20 mouse cellular contexts compared by ENCODE assay signal in genomic region chr1:39773991-39774729, GRCm38 (mm10). TPM values are rescaled to one million over a fixed set of nuclear protein-coding genes. Genes with fewer than 3 reads are reported as not detected.
DNase-seq lines count a peak whose midpoint lies in the region; ATAC-seq and TF ChIP-seq lines count a peak whose summit lies in the region.
"Had no signal": no experiment of that assay in that cellular context is flagged by ENCODE, and none has a peak within 500 bp of the region (broad histone marks: within the 10 kb centered on the region; RNA-seq: fewer than 3 reads in every experiment).

No protein-coding gene starts in this region.

- H3K9ac ChIP-seq in heart, postnatal 0 days (replicated peaks; ENCODE audit: low read depth, low read length): no peak overlapping the region
- H3K9ac ChIP-seq in midbrain, embryonic 16.5 days (ENCODE audit: low read depth, low read length): no peak overlapping the region
- H3K9ac ChIP-seq: heart, embryonic 12.5 days; liver, embryonic 13.5 days had no signal

- WGBS in heart, postnatal 0 days: 71% methylated on average over 14 of the region's 14 CpGs
- 73% methylated on average over 14 of the region's 14 CpGs for WGBS in midbrain, embryonic 16.5 days
- WGBS in midbrain, embryonic 10.5 days: 84% methylated on average over 14 of the region's 14 CpGs

- no peaks in the 10 kb centered on the region for H3K9me3 ChIP-seq in heart, postnatal 0 days (replicated peaks; ENCODE audit: control insufficient read depth, low read length)
- no peaks in the 10 kb centered on the region for H3K9me3 ChIP-seq in midbrain, embryonic 16.5 days (replicated peaks; ENCODE audit: control insufficient read depth, low read length, poor library complexity, severe bottlenecking)
- no peaks in the 10 kb centered on the region for H3K9me3 ChIP-seq in midbrain, embryonic 10.5 days (replicated peaks)
- H3K9me3 ChIP-seq: heart, embryonic 12.5 days; limb, embryonic 10.5 days; liver, embryonic 13.5 days had no signal

- intact Hi-C loops in heart, postnatal 25 days (cut with DNase I): no loop called here

- peaks cover 12% of the 10 kb centered on the region for H3K4me1 ChIP-seq in heart, postnatal 0 days (ENCODE audit: control insufficient read depth, insufficient read depth)
- 0 out of 2 replicates have a peak, but pooled peaks cover 2% of the 10 kb centered on the region for H3K4me1 ChIP-seq in midbrain, embryonic 16.5 days (ENCODE audit: control insufficient read depth, insufficient read depth, low read length)
- H3K4me1 ChIP-seq in midbrain, embryonic 10.5 days: peaks cover 14% of the 10 kb centered on the region

- TF ChIP-seq EP300 in heart, postnatal 0 days (IDR thresholded peaks at IDR 0.05; ENCODE audit: low read depth): no peak

- H3K27me3 ChIP-seq in heart, postnatal 0 days (ENCODE audit: control insufficient read depth, insufficient read depth, low read length): no peaks in the 10 kb centered on the region
- no peaks in the 10 kb centered on the region for H3K27me3 ChIP-seq in midbrain, embryonic 16.5 days (ENCODE audit: control insufficient read depth, insufficient read depth, low read depth, low read length)
- no peaks in the 10 kb centered on the region for H3K27me3 ChIP-seq in midbrain, embryonic 10.5 days (ENCODE audit: low read depth, poor library complexity, severe bottlenecking)
- H3K27me3 ChIP-seq: heart, embryonic 12.5 days; liver, embryonic 13.5 days had no signal

- H3K27ac ChIP-seq in heart, postnatal 0 days (ENCODE audit: low read depth): no peak overlapping the region
- H3K27ac ChIP-seq in midbrain, embryonic 16.5 days (ENCODE audit: low read length): no peak overlapping the region
- H3K27ac ChIP-seq in midbrain, embryonic 10.5 days (replicated peaks): no peak overlapping the region
- H3K27ac ChIP-seq: limb, embryonic 10.5 days; liver, embryonic 13.5 days had no signal

- peak; percentile 84 to 90 for DNase-seq in cerebellum, postnatal 10 days
- no peak for DNase-seq in cerebellum, adult 11 months
- DNase-seq in heart, postnatal 0 days (ENCODE audit: low spot score): no peak
- no peak for DNase-seq in heart, postnatal 25 days (ENCODE audit: low spot score)
- DNase-seq in midbrain, embryonic 10.5 days (ENCODE audit: low spot score): no peak
- peak; percentile 12 to 28 for DNase-seq in layer of hippocampus, postnatal 36 days
- no peak for DNase-seq in embryo, embryonic 10 days (ENCODE audit: low spot score)
- DNase-seq: adrenal gland, postnatal 14 days; gastrocnemius, postnatal 25 days; liver, embryonic 13.5 days; thymus, adult 18-20 months had no signal

- TF ChIP-seq CTCF in heart, postnatal 0 days (IDR thresholded peaks at IDR 0.05; ENCODE audit: low read depth): no peak

- 0 out of 2 replicates have a peak, but pooled peaks have one; percentile 22 for ATAC-seq in heart, postnatal 0 days (ENCODE audit: insufficient read depth, low read depth)
- peak; percentile 42; the same call in 1 of the 2 replicates for ATAC-seq in midbrain, embryonic 16.5 days

- no peak overlapping the region for H3K4me3 ChIP-seq in heart, postnatal 0 days (ENCODE audit: low read depth, low read length)
- H3K4me3 ChIP-seq in midbrain, embryonic 16.5 days (ENCODE audit: low read depth, low read length): no peak overlapping the region
- H3K4me3 ChIP-seq in midbrain, embryonic 10.5 days: no peak overlapping the region
- H3K4me3 ChIP-seq: heart, embryonic 12.5 days; limb, embryonic 10.5 days; liver, embryonic 13.5 days; megakaryocyte, embryonic 14.5 days; myocyte had no signal

- H3K4me2 ChIP-seq in heart, postnatal 0 days (ENCODE audit: low read depth, low read length): no peak overlapping the region
- no peak overlapping the region for H3K4me2 ChIP-seq in midbrain, embryonic 16.5 days (ENCODE audit: low read length)
- H3K4me2 ChIP-seq: heart, embryonic 12.5 days; liver, embryonic 13.5 days had no signal

- no peaks in the 10 kb centered on the region for H3K36me3 ChIP-seq in heart, postnatal 0 days (replicated peaks; ENCODE audit: control insufficient read depth, insufficient read depth, low read length)
- H3K36me3 ChIP-seq in midbrain, embryonic 16.5 days (ENCODE audit: control insufficient read depth, insufficient read depth, low read length): no peaks in the 10 kb centered on the region
- no peaks in the 10 kb centered on the region for H3K36me3 ChIP-seq in midbrain, embryonic 10.5 days
- H3K36me3 ChIP-seq: heart, embryonic 12.5 days; limb, embryonic 10.5 days; liver, embryonic 13.5 days had no signal

RNA-seq across cellular contexts. Expression of gene Gm3646, which starts 31.0 kb away (rescaled TPM):
- 3.4 and 3.7 TPM in 2 replicates for total RNA-seq in heart, postnatal 0 days (2014; rRNA removed; ENCODE audit: low replicate concordance)
- polyA plus RNA-seq in heart, postnatal 0 days (2015; fragmentation: Nextera tagmentation; extraction: Ambion mirVana): 13.8 and 17.4 TPM in 2 replicates
- total RNA-seq in heart, postnatal 25 days (2021): 1 to 10 TPM; 5.8 to 9.4 TPM
- not detected in 2 replicates for polyA plus RNA-seq in midbrain, embryonic 16.5 days (2015; fragmentation: Nextera tagmentation; extraction: Ambion mirVana)
- polyA plus RNA-seq in midbrain, embryonic 10.5 days (2016; fragmentation: Nextera tagmentation; extraction: Ambion mirVana): not detected in 2 replicates
- not detected for total RNA-seq in layer of hippocampus, postnatal 36 days (2021)
- total RNA-seq: adrenal gland, postnatal 14 days; layer of hippocampus, postnatal 10 days had no signal
- polyA plus RNA-seq: kidney, embryonic 16.5 days; limb, embryonic 10.5 days; liver, embryonic 13.5 days; lung, embryonic 16.5 days; urinary bladder, adult 2 months had no signal

RNA-seq across cellular contexts. Expression of gene Rfx8, which starts 53.4 kb away (rescaled TPM):
- total RNA-seq in heart, postnatal 0 days (2014; rRNA removed; ENCODE audit: low replicate concordance): not detected in 2 replicates
- polyA plus RNA-seq in heart, postnatal 0 days (2015; fragmentation: Nextera tagmentation; extraction: Ambion mirVana): 0.68 and 0.71 TPM in 2 replicates
- total RNA-seq in heart, postnatal 25 days (2021): under 1 TPM; 0.34 to 0.36 TPM
- polyA plus RNA-seq in midbrain, embryonic 16.5 days (2015; fragmentation: Nextera tagmentation; extraction: Ambion mirVana): 0.15 and 0.40 TPM in 2 replicates
- polyA plus RNA-seq in midbrain, embryonic 10.5 days (2016; fragmentation: Nextera tagmentation; extraction: Ambion mirVana): 0.20 and 0.39 TPM in 2 replicates
- under 1 TPM in 1 of 2 experiments, not detected in 1; 0.32 TPM for total RNA-seq in layer of hippocampus, postnatal 36 days (2021)

Comparison
In these comparisons a context has a peak if more than half of its experiments do, and no peak if none do; other contexts are left out.
1. DNase-seq: peak in cerebellum, postnatal 10 days (2 of 2) and layer of hippocampus, postnatal 36 days (2 of 2); none in cerebellum, adult 11 months (single experiment), heart, postnatal 0 days (single experiment), heart, postnatal 25 days (single experiment), midbrain, embryonic 10.5 days (single experiment) and embryo, embryonic 10 days (single experiment).